Mouse (Mus musculus): ENCODE measurements around the gene Prpf3. TPM values are rescaled to one million over a fixed set of nuclear protein-coding genes. Genes with fewer than 3 reads are reported as not detected.
"Not testable (repeated sequence)": the region's sequence is repeated elsewhere in the genome, so short reads cannot be mapped to it uniquely, and the experiment has no call there.

Prpf3 gene
- 16.3 and 22.9 TPM in 2 replicates for polyA plus RNA-seq (2012; rRNA removed)

DNA sequence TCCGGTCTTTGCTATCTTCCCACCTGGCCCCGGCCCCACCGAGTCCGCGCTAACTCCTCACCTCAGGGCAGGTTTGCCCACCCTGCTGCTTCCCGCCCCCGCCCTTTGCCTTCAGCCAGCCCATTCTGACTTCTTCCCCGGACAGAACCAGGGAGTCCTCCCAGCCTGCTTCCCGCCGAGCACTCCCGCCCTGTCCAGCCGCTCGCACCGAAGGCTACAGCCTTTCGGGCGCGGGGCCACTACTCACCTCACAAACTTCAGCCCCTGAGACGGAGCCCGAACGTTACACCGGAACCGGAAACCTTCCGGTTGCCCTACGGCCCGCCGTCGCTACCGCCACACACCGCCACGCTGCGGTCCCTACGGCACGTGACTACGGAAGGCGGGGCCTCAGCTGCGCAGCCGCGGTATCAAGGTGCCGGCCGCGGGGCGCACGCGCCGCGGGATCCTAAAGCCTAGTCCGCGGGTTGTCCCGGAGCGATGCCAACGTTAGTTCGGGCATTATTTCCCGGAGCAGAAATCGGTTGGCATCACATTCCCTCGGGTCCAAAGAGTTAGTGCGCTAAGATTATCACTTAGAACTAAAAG is at the start of gene Prpf3:
Gene Prpf3 (minus strand): TSS at position 384 of the 588 bp plus-strand sequence.
- peak; percentile 70 for DNase-seq (ENCODE audit: low read depth, low spot score)
- WGBS = under 1% methylated on average over 56 of the region's 56 CpGs

DNA sequence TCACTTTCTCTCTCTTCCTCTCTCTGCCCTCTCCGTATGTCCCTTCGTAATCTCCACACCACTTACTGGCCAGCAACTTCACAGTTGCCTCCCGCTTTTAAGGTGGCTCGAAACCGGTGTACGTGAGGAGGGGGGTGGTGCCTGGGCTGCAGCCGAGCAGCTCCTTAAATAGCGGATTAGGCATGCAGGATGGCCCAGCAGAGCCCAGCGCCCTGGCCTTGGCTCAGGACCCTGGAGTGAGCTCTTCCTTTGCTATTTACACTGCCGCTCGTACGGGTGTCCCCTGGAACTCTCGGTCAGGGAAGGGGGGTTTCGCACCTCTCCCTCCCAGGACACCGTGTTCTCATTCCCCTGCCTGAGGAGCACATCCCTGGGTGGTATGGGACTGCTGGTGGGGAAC is 48.9 kb upstream of the Prpf3 start, which contains the start of gene Car14:
Gene Car14 (minus strand): TSS at position 124 of the 400 bp plus-strand sequence.
- WGBS = 6% methylated on average over 15 of the region's 15 CpGs
- DNase-seq (ENCODE audit: low read depth, low spot score) = no peak

DNA sequence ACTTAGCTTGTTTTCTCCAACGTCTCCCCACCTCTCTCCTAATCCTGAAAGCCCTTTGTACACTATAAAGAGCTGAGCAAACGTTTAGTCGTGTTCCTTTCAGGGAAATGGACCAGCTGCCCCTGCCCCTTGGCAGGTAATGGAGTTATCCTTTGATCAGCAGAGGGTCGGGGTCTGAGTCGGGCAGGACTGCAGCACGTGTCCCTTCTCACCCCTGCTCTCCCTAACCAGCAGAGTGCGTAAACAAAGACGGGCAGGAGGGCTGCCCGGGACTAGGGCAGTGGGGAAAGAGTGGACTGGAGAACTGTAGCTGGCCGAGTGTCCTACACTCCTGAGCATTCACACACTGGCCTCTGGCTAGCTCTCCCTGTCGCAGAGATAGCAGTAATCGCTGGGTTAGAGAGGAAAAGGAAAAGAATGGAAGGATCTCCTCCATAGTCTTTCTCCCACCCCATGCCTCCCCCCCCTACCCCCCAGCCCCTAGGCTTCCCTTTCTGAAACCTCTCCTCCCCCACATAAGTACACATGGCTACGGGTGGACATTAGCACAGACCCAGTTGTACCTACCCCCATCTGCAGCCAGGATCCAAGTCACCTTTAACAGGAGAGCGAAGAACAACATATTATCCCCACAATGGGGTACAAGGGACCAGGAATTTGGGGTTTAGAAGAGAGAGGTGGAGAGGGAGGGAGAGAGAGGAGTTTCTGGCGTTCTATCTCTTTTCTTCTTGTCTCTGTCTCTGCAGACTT is 48.2 kb upstream of the Prpf3 start:
- DNase-seq (ENCODE audit: low read depth, low spot score) = no peak
- WGBS = 20% methylated on average over 15 of the region's 15 CpGs

DNA sequence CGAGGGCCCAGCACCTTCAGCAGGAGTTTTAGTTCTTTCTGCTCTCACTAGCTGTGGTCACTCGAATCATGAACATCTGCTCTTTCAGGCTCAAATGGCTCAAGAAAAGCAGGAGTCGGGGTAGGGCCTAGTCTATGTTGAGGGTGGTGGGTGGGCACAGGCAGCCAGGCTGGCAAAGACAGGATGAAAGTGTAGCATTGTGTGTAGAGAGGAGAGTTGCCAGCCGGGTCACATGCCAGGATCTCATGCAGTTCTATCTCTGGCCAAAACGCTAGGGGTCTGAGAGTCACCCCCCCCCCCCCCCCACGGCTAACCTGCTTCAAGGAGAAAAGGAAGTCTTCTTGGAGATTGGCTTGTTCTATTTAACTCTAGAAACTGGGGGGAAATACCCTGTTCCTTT is 47.0 kb upstream of the Prpf3 start:
- no peak for DNase-seq (ENCODE audit: low read depth, low spot score)
- WGBS = 55% methylated on average over 6 of the region's 6 CpGs

DNA sequence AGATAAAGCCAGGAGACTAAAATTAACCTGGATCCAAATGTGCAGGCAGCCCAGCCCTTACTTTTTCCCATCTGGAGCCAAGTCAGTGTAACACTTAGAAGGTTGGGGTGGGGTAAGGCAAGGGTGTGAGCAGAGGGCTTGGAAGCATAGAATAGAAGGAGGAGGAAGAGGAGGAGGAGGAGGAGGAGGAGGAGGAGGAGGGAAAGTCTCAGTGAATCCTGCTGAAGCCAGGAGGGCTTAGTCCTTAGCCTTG is 46.6 kb upstream of the Prpf3 start:
- no peak for DNase-seq (ENCODE audit: low read depth, low spot score)

DNA sequence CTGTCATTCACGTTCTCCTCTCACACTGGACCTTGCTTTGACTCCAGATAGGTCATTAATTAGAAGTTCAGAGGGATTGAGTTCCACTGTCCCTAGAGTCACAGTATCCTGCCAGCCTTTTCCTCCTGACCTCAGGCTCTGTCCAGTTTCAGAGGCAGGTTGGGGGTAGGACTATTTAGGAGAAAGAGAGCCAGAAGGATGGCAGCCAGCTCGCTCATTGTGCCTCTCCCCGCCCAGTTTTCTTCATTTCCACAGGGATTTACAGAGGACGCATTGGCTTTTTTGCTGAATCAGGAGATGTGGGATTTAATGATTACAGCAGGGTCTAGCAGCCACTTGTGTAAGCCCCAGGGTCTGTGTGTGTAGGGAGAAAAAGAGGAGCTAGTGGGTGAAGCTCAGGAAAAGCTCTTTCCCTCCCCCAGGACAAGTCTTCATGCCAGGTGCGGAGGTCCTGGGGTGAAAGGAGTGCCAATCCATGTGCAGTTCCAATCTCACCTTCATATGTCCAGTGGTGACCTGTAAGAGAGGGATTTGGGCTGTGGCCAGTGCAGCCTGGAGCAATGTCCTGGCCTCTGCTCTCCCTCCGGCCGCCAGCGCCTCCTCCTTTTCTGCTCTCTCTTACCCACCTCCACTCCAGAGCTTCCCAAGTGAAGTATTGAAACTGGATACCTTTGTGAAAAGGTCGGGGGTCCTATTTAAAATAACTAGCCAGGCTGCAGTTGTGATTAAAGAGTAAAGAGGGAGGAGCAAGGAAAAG is 46.1 kb upstream of the Prpf3 start:
- 68% methylated on average over 9 of the region's 9 CpGs for WGBS
- no peak for DNase-seq (ENCODE audit: low read depth, low spot score)

DNA sequence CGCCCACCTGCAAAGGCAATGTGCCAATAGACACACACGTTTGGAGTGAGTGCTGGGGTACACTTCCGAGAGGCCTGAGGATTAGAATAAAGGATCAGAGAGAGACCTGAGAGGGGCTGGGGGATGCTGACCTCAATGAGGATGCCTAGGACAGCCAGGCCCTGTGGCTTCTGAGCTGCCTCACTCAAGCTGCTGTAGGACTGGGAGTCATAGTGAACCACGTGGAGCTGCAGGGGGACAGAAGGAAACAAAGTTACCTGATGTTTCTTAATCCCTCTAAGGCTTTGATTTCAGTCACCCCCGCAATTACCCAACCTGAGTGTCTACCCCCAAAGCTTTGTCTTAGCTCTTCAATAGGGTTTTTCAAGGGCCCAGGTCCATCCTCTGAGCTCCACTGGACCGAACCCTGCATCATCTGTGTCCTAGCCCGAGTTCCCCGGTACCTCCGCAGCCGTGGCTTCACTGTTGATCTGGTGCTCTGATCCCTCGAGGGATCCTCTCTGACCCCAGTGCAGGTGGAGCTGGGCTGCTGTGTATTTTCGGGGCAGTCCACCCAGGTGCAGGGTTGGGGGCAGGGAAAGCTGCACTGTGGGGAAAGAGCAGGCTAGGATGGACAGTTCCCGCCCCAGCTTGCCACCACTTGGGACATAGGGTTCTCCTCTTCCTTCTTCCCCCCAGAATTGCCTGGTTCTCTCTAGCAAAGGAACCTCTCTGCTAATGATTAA is 44.3 kb upstream of the Prpf3 start:
- 54% methylated on average over 13 of the region's 13 CpGs for WGBS
- no peak for DNase-seq (ENCODE audit: low read depth, low spot score)

DNA sequence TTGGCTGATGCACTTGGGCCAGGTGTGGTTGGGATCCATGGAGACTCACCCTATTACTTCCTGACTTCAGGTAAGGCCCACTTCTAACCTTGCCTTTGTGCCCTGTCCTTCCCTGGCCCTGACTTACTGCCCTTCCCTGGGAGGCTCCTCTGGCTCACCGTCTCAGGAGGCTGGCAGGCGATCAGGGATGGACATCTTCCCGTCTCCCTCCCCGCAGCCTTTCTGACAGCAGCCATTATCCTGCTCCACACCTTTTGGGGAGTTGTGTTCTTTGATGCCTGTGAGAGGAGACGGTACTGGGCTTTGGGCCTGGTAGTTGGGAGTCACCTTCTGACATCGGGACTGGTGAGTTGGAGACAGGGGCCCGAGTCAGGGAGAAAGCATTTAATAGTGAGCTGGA is 39.8 kb upstream of the Prpf3 start:
- 88% methylated on average over 7 of the region's 7 CpGs for WGBS
- DNase-seq (ENCODE audit: low read depth, low spot score) = not testable (repeated sequence)

DNA sequence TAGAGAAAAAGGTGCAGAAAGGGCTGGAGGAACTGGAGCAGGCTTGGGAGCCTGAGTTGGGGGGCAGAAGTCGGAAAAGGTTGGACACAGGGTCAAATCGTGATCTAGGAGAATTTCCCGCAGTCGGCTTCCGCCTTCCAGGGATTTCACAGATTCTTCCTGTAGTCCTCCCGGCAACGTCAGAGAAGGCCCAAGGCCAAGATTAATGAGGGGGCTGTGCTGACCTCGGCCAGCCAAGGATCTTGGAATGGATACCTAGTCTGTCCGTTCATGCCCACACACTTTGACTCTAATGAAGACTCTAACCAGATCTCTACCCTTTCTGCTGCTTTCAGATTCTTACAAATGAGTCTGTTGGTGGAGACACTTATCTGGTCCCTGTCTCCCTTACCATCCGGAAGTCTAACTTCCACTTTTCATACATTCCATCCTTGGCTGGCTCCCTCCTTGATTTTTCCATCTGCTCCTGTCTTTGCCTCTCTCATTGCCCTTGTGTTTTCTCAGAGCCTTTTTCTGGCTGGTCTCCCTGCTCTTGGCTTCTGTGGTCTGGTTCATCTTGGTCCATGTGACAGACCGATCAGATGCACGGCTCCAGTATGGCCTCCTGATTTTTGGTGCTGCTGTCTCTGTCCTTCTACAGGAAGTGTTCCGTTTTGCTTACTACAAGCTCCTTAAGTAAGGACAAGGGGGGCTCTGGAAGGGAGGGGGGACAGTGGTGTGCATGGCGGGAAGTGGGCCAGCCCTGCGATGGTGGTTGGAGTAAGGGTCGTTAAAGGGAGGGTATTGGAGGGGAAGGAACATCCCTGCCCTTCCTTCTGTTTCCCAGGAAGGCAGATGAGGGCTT is 38.9 kb upstream of the Prpf3 start:
- no peak for DNase-seq (ENCODE audit: low read depth, low spot score)
- 5% methylated on average over 16 of the region's 16 CpGs for WGBS

DNA sequence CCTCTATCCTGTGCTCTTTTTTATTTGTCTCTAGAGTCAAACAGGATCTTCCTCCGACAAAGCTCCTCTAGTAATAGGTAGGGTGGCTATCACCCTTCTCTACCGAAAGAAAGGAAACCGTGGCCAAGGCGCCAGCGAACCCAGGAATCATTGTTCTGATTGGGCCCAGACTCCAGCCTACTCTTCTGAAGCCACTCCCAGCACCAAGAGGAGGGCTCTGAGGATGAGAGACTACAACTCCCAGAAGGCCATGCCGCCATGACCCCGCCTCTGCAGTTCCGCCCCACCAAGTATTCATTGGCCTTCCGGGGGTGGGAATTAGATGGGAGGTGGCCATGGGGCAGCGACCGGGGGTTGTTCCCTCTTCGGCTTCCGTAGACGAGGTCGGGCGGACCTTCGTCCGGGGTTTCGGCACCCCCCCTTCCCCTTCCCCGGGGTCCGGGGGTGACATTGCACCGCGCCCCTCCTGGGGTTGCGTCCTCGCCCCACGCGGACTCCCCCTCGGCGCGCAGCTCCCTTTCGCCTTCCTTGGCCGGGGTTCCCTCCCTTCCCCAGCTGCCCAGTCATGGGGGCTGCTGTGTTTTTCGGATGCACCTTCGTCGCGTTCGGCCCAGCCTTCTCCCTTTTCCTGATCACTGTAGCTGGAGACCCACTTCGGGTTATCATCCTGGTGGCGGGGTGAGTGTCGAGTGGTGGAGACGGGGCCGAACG is 38.1 kb upstream of the Prpf3 start, which contains the start of gene Aph1a:
Gene Aph1a (plus strand): TSS at position 364 of the 711 bp plus-strand sequence.
- under 1% methylated on average over 32 of the region's 43 CpGs for WGBS
- DNase-seq (ENCODE audit: low read depth, low spot score) = peak; percentile 94

DNA sequence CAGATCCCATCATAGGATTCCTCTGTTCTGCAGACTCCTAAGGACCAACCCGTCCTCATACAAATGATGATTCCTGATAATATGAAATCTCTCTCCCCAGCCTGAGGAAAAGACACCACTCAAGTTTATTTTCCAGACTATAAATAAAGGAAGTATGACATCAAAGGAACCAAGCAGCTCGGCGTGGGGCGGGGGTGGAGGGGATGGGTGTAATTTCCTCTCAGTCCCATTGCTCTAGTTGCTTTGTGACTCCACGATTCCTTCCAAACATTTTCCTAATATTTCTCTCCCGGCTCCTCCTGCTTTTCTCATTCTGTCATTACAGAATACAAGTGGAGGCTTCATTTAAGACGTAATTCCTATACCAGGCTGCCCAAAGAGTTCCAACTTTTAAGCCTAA is 37.4 kb upstream of the Prpf3 start:
- no peak for DNase-seq (ENCODE audit: low read depth, low spot score)
- 15% methylated on average over 7 of the region's 7 CpGs for WGBS

DNA sequence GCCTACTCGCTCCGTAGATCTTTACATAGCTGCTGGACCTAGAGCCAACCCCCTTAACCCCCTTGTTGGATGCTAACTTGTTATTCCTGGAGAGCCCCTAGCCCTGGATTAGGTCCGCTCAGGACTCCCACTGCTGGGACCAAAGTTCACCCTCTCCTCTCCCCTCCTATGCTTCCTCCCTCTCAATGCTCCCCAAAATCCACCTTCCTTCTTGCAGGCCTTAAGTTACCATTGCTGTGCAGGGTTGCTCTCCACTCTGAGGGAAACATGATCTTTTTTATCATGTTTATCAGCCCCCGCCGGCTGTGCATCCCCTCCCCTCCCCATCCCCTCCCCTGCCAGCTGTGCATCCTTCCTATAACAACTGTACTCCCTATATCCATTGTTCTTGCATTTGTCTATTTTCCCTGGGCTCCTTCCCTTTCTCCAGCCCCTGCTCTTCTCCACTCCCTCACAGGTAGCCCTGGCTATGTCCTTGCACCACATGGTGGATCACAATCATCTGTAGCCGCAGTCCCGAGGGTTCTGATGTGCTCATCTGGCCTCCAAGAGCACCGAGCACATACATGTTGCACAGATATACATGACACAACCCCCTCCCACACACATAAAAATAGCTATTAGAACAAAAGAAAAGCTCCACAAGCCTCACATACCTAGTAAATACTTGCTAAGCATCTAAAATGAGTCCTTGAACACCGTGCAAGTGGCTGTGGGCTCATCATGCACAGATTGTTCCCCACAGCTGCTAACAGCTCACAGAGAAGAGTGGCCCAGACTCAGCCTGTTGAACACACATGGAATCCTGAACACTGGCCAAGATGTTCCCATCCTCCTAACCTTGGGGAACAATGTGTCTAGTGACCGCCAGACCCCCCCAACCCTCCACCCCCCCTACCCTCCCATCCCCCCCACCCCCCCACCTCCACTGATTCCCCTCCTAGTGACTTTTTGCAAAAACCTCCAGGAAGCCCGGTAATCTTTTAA is 36.7 kb upstream of the Prpf3 start:
- DNase-seq (ENCODE audit: low read depth, low spot score) = no peak
- 60% methylated on average over 11 of the region's 11 CpGs for WGBS

DNA sequence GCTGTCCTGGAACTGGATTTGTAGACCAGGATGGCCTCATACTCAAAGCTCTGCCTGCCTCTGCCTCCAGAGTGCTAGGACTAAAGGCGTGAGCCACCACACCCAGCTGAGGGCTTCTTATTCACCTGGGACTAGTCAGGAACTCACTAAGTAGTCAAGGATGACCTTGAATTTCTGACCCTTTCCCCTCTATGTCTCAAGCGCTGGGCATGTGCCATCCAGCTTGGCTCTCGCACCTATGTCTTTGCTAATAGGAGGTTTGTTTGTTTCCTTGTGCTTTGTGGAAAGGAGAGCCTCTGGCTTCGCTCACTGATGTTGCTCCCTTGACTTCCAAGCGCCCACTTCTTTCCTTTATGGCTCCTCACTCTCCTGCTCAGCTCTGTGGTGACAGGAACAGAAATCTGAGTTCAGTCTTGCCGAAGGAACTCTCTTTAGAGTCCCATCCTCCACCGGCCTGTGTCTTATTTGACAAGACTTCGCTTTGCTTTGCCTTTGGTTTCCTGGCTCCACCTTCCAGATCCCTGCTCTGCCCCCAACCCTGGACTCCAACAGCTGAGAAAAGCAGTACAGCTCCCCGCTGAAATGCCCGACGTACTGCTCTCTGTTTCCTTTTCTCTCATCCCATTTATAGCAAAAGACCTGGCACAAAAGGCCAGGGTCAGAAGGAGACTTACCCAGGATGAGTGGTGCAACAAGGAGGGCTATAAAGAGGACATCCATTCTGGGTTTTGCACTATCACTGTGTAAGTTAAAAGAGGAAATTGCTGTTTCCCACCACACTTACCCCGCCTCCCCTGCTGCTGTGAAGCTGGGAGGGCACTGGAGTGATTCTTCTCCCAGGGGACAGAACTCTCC is 35.8 kb upstream of the Prpf3 start, which contains the start of gene BC028528:
Gene BC028528 (minus strand): TSS at position 795 of the 855 bp plus-strand sequence.
- no peak for DNase-seq (ENCODE audit: low read depth, low spot score)
- WGBS = 49% methylated on average over 12 of the region's 12 CpGs

DNA sequence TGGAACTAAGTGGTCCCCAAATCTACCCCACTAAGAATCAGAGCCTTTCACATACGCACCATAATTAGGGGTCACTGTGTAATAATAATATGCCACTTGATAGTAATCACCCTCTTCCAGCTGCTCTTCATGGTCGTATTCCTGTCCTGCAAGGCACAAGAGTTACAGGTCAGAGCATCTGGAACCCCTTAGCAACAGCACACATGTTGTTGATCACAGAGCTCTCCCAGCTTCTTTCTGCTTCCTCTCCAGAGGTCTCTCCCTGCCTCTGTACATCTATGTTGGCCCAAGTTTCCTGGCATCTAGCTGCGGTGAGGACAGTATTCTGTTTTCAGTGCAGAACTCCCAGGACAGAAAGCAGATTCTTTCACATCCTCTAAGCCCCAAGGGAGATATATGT is 34.0 kb upstream of the Prpf3 start:
- DNase-seq (ENCODE audit: low read depth, low spot score) = no peak
- 80% methylated on average over 3 of the region's 3 CpGs for WGBS

DNA sequence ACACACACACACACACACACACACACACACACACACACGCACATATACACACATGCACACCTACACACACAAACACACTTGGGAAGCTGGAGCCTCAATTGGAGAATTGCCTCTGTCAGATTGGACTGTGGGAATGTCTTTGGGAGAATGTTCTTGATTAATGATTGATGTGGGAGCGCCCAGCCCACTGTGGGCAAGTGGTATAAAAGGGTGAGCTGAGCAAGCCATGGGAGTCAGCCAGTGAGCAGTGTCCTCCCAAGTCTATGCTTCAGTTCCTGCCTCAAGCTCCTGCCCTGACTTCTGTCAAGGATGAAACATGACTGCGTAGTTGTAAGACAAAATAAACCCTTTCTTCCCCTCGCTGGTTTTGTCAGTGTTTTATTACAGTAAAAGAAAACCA is 31.9 kb upstream of the Prpf3 start:
- no peak for DNase-seq (ENCODE audit: low read depth, low spot score)
- 43% methylated on average over 4 of the region's 4 CpGs for WGBS

DNA sequence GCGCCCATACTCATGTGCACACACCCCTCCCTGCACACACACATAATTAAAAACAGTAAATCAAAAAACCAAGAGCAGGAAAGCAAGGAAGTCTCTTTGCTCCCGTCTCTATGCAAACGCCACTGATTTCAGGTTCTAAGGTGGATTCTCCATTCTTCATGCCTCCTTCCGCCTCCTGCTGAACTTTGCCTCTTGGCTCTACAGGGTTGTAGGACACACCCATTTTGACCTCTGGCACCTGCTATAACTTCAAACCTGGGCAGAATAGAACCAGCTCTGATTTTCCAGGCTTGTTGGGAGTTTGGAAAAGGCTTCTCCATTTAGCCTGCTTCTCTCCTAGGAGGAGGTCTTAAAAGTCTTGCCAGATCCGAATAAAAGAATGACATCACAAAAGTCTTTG is 28.7 kb upstream of the Prpf3 start:
- WGBS = 37% methylated on average over 5 of the region's 5 CpGs
- peak; percentile 82 for DNase-seq (ENCODE audit: low read depth, low spot score)
